Mouse (Mus musculus) forebrain, embryonic 14.5 days (tissue): Measurements from ENCODE around the gene Hils1. TPM values are rescaled to one million over a fixed set of nuclear protein-coding genes. Genes with fewer than 3 reads are reported as not detected.

Experiments used
- ATAC-seq: fragments of 200-750 bp; cut with Nextera tagmentation; 2 replicates; pipeline ENCODE4 v1.8.0; 2017; ENCODE audit warnings: mild to moderate bottlenecking, moderate library complexity
- DNase-seq: peaks from one replicate; pipeline ENCODE4 v3.0.0-alpha.2; 2015; ENCODE audit warnings: low spot score
- H3K27ac ChIP-seq: fragments of 300-500 bp; sonication (generic); 2 replicates; pipeline ENCODE4 v1.5.1; 2014; ENCODE audit warnings: low read depth, mild to moderate bottlenecking, control low read depth, low read length, moderate library complexity
- H3K27me3 ChIP-seq: fragments of 300-500 bp; sonication (generic); replicated peaks from 2 replicates; pipeline ENCODE4 v1.6.1; 2014; ENCODE audit warnings: low read length, control low read depth, mixed read lengths; ENCODE audit not compliant: control insufficient read depth, insufficient read depth
- H3K36me3 ChIP-seq: fragments of 300-500 bp; sonication (generic); 2 replicates; pipeline ENCODE4 v1.6.1; 2014; ENCODE audit warnings: low read length, control low read depth; ENCODE audit not compliant: control insufficient read depth, insufficient read depth
- H3K4me1 ChIP-seq: fragments of 300-500 bp; sonication (generic); 2 replicates; pipeline ENCODE4 v1.6.1; 2014; ENCODE audit warnings: antibody characterized with exemption, low read length, control low read depth; ENCODE audit not compliant: control insufficient read depth, insufficient read depth
- H3K4me2 ChIP-seq: fragments of 300-500 bp; sonication (generic); 2 replicates; pipeline ENCODE4 v1.6.1; 2014; ENCODE audit warnings: mild to moderate bottlenecking, control low read depth, low read length
- H3K4me3 ChIP-seq: fragments of 300-500 bp; sonication (generic); 2 replicates; pipeline ENCODE4 v1.5.1; 2014; ENCODE audit warnings: low read depth, low read length, control low read depth
- H3K9ac ChIP-seq: fragments of 300-500 bp; sonication (generic); 2 replicates; pipeline ENCODE4 v1.6.1; 2014; ENCODE audit warnings: mild to moderate bottlenecking, low read length, control low read depth, moderate library complexity
- H3K9me3 ChIP-seq: fragments of 300-500 bp; sonication (generic); replicated peaks from 2 replicates; pipeline ENCODE4 v1.6.1; 2016; ENCODE audit warnings: low read length, control low read depth, mixed read lengths; ENCODE audit not compliant: control insufficient read depth
- WGBS: fragments of 180-500 bp; shearing (Covaris S2); extraction: QIAGEN DNeasy Blood & Tissue Kit; methylation state at CpG from one replicate; pipeline ENCODE4 v1.1.7; 2014; 5-methylcytosine and 5-hydroxymethylcytosine counted together
- polyA plus RNA-seq: library from polyadenylated mRNA; unstranded; fragments of >200 nt; fragmentation: Nextera tagmentation; extraction: Ambion mirVana; gene quantifications from 2 replicates; pipeline ENCODE4 v1.2.1, GENCODE M21; 2014

Gene Hils1
- polyA plus RNA-seq, 1 experiment from 2014 or later = not detected

DNA sequence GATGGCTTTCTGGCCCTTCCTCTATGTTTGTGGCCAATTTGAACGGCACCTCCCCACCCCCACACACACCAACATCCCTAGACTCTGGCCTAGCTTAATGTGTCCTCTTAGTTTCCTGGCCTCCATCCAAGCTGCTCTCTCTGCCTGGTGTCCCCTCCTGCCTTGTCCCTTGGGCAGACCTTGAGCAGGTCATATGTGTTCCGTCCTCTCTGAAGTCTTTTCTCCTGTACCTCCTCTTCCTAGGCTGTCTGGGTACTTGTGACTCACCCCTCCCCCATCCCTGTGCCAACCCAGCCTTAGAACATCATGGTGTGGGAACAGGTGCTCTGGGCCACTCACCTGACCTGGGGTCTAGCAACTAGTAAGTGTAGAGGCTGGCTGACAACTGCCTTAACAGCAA is 7.6 kb downstream of the Hils1 start:
- Histone ChIP-seq H3K4me1 (peaks cover 7% of the 10 kb centered on the region; the same call in 1 of the 2 replicates), H3K9me3 (no peaks in the 10 kb centered on the region), H3K36me3 (no peaks in the 10 kb centered on the region), H3K9ac (no peak overlapping the region), H3K27me3 (no peaks in the 10 kb centered on the region), H3K4me3 (no peak overlapping the region), H3K4me2 (no peak overlapping the region), H3K27ac (no peak overlapping the region)
- ATAC-seq (no peak), DNase-seq (no peak)
- WGBS = 92% methylated on average over 2 of the region's 2 CpGs

DNA sequence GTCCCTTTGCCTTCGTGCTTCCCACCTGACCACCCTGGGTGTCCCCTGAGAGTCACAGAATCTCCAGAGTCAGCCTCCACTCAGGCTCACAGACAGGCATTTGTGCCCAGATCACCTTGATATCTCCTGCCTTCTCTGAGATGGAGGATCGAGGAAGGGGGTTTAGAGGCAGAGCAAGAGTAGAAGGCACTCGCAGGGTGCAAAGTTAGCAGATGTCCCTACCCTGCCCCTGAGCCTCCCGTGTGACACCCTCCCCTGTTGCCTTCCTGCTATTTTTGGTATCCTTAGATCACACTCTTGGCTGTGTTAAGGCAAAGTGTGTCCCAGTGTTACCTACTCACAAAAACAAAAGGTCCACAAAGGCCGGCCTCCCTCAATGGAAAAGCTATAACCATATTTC is 8.8 kb downstream of the Hils1 start, which contains the start of gene Sgca:
TSS of gene Sgca (minus strand) at position 129 of the 400 bp plus-strand sequence.
- H3K9ac ChIP-seq = no peak within 1 kb of the TSS
- WGBS = 77% methylated on average over 5 of the region's 5 CpGs
- ATAC-seq = no peak
- no peak within 1 kb of the TSS for H3K4me3 ChIP-seq
- DNase-seq = no peak
- H3K36me3 ChIP-seq = no peaks in the 10 kb centered on the region
- no peaks in the 10 kb centered on the region for H3K9me3 ChIP-seq
- H3K4me2 ChIP-seq = no peak within 1 kb of the TSS
- H3K27me3 ChIP-seq = no peaks in the 10 kb centered on the region
- peaks cover 7% of the 10 kb centered on the region; the same call in 1 of the 2 replicates for H3K4me1 ChIP-seq
- H3K27ac ChIP-seq = no peak within 1 kb of the TSS

DNA sequence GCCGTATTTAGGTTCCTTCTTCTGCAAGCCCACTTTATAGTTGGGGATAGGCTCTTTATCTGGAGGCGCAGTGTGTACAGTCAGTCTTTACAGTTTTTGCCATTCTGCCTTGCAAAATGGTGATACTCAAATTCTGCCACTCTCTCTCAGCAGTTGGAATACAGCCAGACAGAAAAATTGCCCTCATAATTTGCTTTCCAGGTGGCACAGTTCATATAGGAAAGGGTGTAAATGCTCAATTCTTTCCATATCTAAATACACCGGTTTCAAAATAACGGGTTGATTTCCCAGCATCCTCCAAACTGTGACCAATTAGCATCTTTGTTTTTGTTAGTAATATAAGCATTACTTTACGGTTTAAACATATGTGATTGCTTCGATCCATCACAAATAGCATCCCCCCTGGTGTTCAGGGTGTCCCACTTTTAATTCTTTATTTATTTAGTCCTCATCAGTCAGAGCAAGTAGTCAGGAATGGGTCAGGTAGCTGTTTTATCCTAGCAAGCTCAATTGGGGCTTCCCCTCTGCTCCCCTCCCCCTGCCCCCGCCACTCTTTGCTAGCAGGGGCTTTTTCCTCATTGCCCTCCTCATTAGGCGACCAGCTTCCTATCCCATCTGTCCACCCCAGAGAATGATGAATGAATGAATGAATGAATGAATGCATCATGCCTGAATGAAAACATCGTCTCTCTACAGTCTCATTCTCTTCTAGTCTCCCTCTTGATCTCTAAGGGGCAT is 11.0 kb downstream of the Hils1 start:
- H3K36me3 ChIP-seq = no peaks in the 10 kb centered on the region
- no peaks in the 10 kb centered on the region for H3K27me3 ChIP-seq
- ATAC-seq (peak; percentile 74), DNase-seq (peak; percentile 58)
- H3K9me3 ChIP-seq = no peaks in the 10 kb centered on the region
- WGBS = 35% methylated on average over 9 of the region's 9 CpGs
- H3K4me1 ChIP-seq = peaks cover 7% of the 10 kb centered on the region; the same call in 1 of the 2 replicates
- peak overlapping the region; percentile 70 for H3K9ac ChIP-seq
- peak overlapping the region; percentile 21 for H3K4me3 ChIP-seq
- peak overlapping the region; percentile 96 for H3K27ac ChIP-seq
- H3K4me2 ChIP-seq = peak overlapping the region; percentile 49

DNA sequence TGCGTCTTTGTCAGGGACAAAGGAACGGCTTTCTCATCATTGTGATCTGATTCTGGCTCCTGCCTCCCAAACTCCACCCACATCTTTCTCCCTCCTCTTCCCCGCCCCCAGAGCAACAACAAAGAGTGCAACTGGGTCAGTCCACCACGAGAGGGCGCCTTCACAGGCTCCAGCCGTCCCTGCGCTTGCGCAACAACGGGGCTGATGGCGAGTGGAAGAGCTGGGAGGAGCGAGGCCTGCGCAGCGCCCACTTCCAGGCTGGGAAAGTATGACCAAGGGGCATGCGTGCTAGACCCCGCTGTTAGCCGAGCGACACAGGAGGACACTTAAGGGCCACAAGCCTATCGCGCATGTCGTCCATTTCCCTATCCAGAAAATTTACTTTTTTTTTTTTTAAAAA is 11.6 kb downstream of the Hils1 start:
- no peaks in the 10 kb centered on the region for H3K9me3 ChIP-seq
- H3K4me1 ChIP-seq = peaks cover 7% of the 10 kb centered on the region; the same call in 1 of the 2 replicates
- peak overlapping the region; percentile 96 for H3K27ac ChIP-seq
- H3K4me3 ChIP-seq = peak overlapping the region; percentile 21
- H3K36me3 ChIP-seq = no peaks in the 10 kb centered on the region
- WGBS = 1% methylated on average over 20 of the region's 20 CpGs
- peak; percentile 97 for ATAC-seq
- no peaks in the 10 kb centered on the region for H3K27me3 ChIP-seq
- peak overlapping the region; percentile 49 for H3K4me2 ChIP-seq
- peak; percentile 98 for DNase-seq
- peak overlapping the region; percentile 70 for H3K9ac ChIP-seq

DNA sequence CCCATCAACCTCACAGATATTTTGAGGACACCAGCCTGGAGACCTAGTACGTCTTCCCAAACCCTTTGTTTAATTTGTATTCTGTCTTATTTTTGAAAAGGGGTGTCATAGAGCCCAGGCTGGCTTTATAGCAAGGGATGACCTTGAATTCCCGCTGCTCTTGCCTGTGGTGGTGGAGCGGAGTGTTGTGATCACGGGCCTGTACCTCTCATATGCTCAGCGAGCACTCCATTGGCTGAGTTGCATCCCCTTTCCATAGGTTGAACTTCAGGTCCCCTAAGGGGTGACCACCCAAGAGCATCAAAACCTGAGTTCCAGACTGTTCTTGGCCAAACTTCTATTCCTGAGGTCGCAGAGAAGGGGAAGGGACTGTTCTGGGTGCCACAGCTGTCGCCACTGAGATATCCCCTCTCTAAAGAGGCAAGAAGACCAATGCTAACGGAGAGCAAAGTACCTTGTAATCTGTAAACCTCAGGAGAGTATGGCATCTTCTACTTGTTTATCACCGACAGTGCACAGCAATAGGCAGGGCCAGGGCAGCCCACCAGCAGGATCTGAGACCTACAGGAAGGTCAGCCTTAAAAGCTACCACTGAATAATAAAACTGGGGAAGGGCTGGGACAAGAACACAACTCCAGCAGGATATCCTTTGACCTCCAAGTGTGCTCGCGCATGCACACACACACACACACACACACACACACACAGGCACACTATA is 12.2 kb downstream of the Hils1 start:
- H3K4me2 ChIP-seq = peak overlapping the region; percentile 49
- H3K9me3 ChIP-seq = no peaks in the 10 kb centered on the region
- peaks cover 7% of the 10 kb centered on the region; the same call in 1 of the 2 replicates for H3K4me1 ChIP-seq
- peak overlapping the region; percentile 70; the same call in 1 of the 2 replicates for H3K9ac ChIP-seq
- no peaks in the 10 kb centered on the region for H3K36me3 ChIP-seq
- 78% methylated on average over 11 of the region's 11 CpGs for WGBS
- ATAC-seq (no peak), DNase-seq (no peak)
- no peak overlapping the region for H3K4me3 ChIP-seq
- no peaks in the 10 kb centered on the region for H3K27me3 ChIP-seq
- H3K27ac ChIP-seq = peak overlapping the region; percentile 46; the same call in 1 of the 2 replicates

DNA sequence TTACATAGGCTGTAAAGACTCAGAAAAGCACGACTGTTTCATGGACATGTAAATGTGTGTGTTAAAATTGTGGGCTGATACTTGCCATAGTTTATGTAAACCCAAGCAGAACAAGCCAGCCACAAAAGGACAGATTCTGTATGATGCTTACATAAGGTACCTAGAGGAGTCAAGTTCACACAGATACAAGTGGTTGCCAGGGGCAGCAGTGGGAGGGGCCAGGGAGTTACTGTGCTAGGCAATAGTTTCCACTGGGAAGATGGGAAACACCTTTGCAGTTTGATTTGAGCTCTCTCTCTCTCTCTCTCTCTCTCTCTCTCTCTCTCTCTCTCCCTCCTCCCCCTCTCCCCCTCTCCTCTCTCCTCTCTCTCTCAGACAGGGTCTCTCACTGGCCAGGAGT is 17.7 kb downstream of the Hils1 start:
- DNase-seq (no peak), ATAC-seq (no peak)
- Histone ChIP-seq H3K36me3 (no peaks in the 10 kb centered on the region), H3K4me1 (peaks cover 9% of the 10 kb centered on the region), H3K4me2 (no peak overlapping the region), H3K9me3 (no peaks in the 10 kb centered on the region), H3K27ac (no peak overlapping the region), H3K9ac (no peak overlapping the region), H3K4me3 (no peak overlapping the region), H3K27me3 (no peaks in the 10 kb centered on the region)
- WGBS = 56% methylated on average over 1 of the region's 1 CpGs

- peaks cover 14% of the 10 kb centered on the region for H3K4me1 ChIP-seq
- 83% methylated on average over 5 of the region's 5 CpGs for WGBS
- no peaks in the 10 kb centered on the region for H3K27me3 ChIP-seq
- H3K9me3 ChIP-seq = no peaks in the 10 kb centered on the region
- H3K4me3 ChIP-seq = no peak overlapping the region
- no peak overlapping the region for H3K4me2 ChIP-seq
- ATAC-seq (no peak), DNase-seq (no peak)
- H3K36me3 ChIP-seq = no peaks in the 10 kb centered on the region
- H3K27ac ChIP-seq = no peak overlapping the region
- H3K9ac ChIP-seq = no peak overlapping the region
Measured at GRCm38 (mm10) chr11:94985822-94986221, 18.4 kb downstream of the Hils1 start.

- Histone ChIP-seq H3K4me1 (peaks cover 14% of the 10 kb centered on the region), H3K27me3 (no peaks in the 10 kb centered on the region), H3K9ac (no peak overlapping the region), H3K27ac (no peak overlapping the region), H3K36me3 (no peaks in the 10 kb centered on the region), H3K9me3 (no peaks in the 10 kb centered on the region), H3K4me2 (no peak overlapping the region), H3K4me3 (no peak overlapping the region)
- DNase-seq = no peak
- no peak for ATAC-seq
- WGBS = 77% methylated on average over 2 of the region's 2 CpGs
Measured at GRCm38 (mm10) chr11:94986435-94986834, 19.0 kb downstream of the Hils1 start.

DNA sequence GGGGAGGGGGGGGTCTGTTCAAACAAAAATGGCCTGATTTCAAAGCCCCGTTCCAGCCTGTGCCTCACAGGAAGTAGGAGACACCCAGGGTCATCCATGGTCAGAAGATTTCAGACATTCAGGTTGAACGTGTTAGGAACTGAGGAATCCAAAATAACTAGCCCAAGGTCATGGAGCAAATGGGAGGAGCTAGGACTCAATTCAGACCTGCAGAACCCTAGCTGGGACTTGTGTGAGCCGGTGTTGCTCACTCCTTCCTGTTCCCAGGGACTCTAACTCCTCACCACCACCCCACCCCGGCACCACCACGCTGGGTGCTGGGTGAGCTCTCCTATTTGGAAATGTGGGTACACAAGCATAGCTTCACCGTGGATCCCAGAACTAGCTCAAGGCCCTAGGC is 19.9 kb downstream of the Hils1 start:
- no peak for DNase-seq
- 57% methylated on average over 6 of the region's 6 CpGs for WGBS
- Histone ChIP-seq H3K27me3 (no peaks in the 10 kb centered on the region), H3K27ac (no peak overlapping the region), H3K4me3 (no peak overlapping the region), H3K4me2 (no peak overlapping the region), H3K9me3 (no peaks in the 10 kb centered on the region), H3K4me1 (peaks cover 14% of the 10 kb centered on the region), H3K36me3 (no peaks in the 10 kb centered on the region), H3K9ac (no peak overlapping the region; the same call in 1 of the 2 replicates)
- ATAC-seq = no peak
